Mouse (Mus musculus) heart, adult 2 months (tissue): ENCODE measurements at regions not wholly inside any gene's neighbourhood (a gene's known extent, or its start where the extent isn't known, plus 50 kb on each side); places are given as distances from the start of the nearest gene placed in this dataset.

ENCODE experiments used
- DNase-seq, 2 experiments: peaks; one replicate each; pipeline ENCODE4 v3.0.0; 2021
- H3K27ac ChIP-seq: fragments of 200-600 bp; 2 replicates; pipeline ENCODE4 v1.8.1; 2022
- H3K27me3 ChIP-seq: fragments of 200-500 bp; 2 replicates; pipeline ENCODE4 v1.6.1; 2012; ENCODE audit warnings: mild to moderate bottlenecking, low read length, inconsistent platforms, mixed read lengths; ENCODE audit not compliant: control insufficient read depth, insufficient read depth
- H3K36me3 ChIP-seq: fragments of 200-500 bp; 2 replicates; pipeline ENCODE4 v1.6.1; 2012; ENCODE audit warnings: low read length, inconsistent platforms; ENCODE audit not compliant: control insufficient read depth, insufficient read depth
- H3K4me1 ChIP-seq: fragments of 200-500 bp; 2 replicates; pipeline ENCODE4 v1.6.1; 2011; ENCODE audit warnings: low read length; ENCODE audit not compliant: control insufficient read depth, insufficient read depth
- H3K4me3 ChIP-seq: fragments of 200-600 bp; 2 replicates; pipeline ENCODE4 v1.8.1; 2022
- H3K79me2 ChIP-seq: fragments of 200-500 bp; replicated peaks from 2 replicates; pipeline ENCODE4 v1.6.1; 2012; ENCODE audit warnings: mild to moderate bottlenecking, inconsistent platforms, low read length, moderate library complexity, mixed read lengths; ENCODE audit not compliant: control insufficient read depth, insufficient read depth
- H3K9ac ChIP-seq: fragments of 200-500 bp; 2 replicates; pipeline ENCODE4 v1.6.1; 2012; ENCODE audit warnings: low read depth, mild to moderate bottlenecking, control low read depth, inconsistent platforms, low read length, mixed read lengths
- CTCF ChIP-seq: fragments of 200-600 bp; IDR thresholded peaks from 2 replicates; pipeline ENCODE4 v1.8.1; 2022; ENCODE audit warnings: antibody characterized with exemption, mild to moderate bottlenecking, moderate library complexity
- EP300 ChIP-seq: fragments of 200-500 bp; IDR thresholded peaks from 2 replicates; pipeline ENCODE4 v1.6.1; 2011; ENCODE audit warnings: low read depth, low read length, control low read depth; ENCODE audit not compliant: insufficient read depth
- POLR2A ChIP-seq: fragments of 200-500 bp; IDR thresholded peaks from 2 replicates; pipeline ENCODE4 v1.6.1; 2011; ENCODE audit warnings: mild to moderate bottlenecking, low read depth, low read length, control low read depth; ENCODE audit not compliant: insufficient read depth
- WGBS: fragments of 180-500 bp; shearing (Covaris S2); methylation state at CpG from one replicate; pipeline ENCODE4 v1.1.7; 2018; 5-methylcytosine and 5-hydroxymethylcytosine counted together
- intact Hi-C: fragments of 180-260 bp; cut with DNase I; formaldehyde crosslinking; loops from one replicate; pipeline ENCODE4 v1.15.1; 2025

GRCm38 (mm10) chrX:96876239-96876638 is 163.0 kb downstream of the Gpr165 start:
- Histone ChIP-seq H3K79me2 (no peaks in the 10 kb centered on the region), H3K36me3 (no peaks in the 10 kb centered on the region), H3K9ac (no peak overlapping the region), H3K4me3 (no peak overlapping the region), H3K27ac (no peak overlapping the region), H3K27me3 (no peaks in the 10 kb centered on the region), H3K4me1 (no peaks in the 10 kb centered on the region)
- intact Hi-C loops = loop anchor here (5.0 kb wide), 1 partner anchor 869 kb away; no protein-coding TSS in a partner anchor
- DNase-seq = no peak
- WGBS = 56% methylated on average over 2 of the region's 2 CpGs
- TF ChIP-seq CTCF (no peak), EP300 (no peak), POLR2A (no peak)

GRCm38 (mm10) chrX:96878721-96879120 is 165.5 kb downstream of the Gpr165 start:
- TF ChIP-seq POLR2A (no peak), CTCF (peak; percentile 58)
- no peak overlapping the region for H3K9ac ChIP-seq
- H3K27me3 ChIP-seq = no peaks in the 10 kb centered on the region
- H3K36me3 ChIP-seq = no peaks in the 10 kb centered on the region
- no peak overlapping the region for H3K27ac ChIP-seq
- no peaks in the 10 kb centered on the region for H3K4me1 ChIP-seq
- H3K79me2 ChIP-seq = no peaks in the 10 kb centered on the region
- no peak for DNase-seq
- no peak overlapping the region for H3K4me3 ChIP-seq
- intact Hi-C loops = loop anchor here (5.0 kb wide), 1 partner anchor 871 kb away; no protein-coding TSS in a partner anchor

GRCm38 (mm10) chrX:96879154-96879553 is 165.9 kb downstream of the Gpr165 start:
- intact Hi-C loops = loop anchor here (5.0 kb wide), 1 partner anchor 872 kb away; no protein-coding TSS in a partner anchor
- no peaks in the 10 kb centered on the region for H3K4me1 ChIP-seq
- no peaks in the 10 kb centered on the region for H3K79me2 ChIP-seq
- 48% methylated on average over 2 of the region's 2 CpGs for WGBS
- H3K9ac ChIP-seq = no peak overlapping the region
- H3K27me3 ChIP-seq = no peaks in the 10 kb centered on the region
- H3K27ac ChIP-seq = no peak overlapping the region
- TF ChIP-seq CTCF = no peak
- H3K4me3 ChIP-seq = no peak overlapping the region
- no peak for DNase-seq
- no peaks in the 10 kb centered on the region for H3K36me3 ChIP-seq

- Histone ChIP-seq H3K27me3 (no peaks in the 10 kb centered on the region), H3K4me1 (no peaks in the 10 kb centered on the region), H3K36me3 (no peaks in the 10 kb centered on the region), H3K79me2 (no peaks in the 10 kb centered on the region), H3K27ac (no peak overlapping the region), H3K9ac (no peak overlapping the region), H3K4me3 (no peak overlapping the region)
- intact Hi-C loops = loop anchor here (1.0 kb wide), 1 partner anchor 534 kb away; no protein-coding TSS in a partner anchor
- no peak for DNase-seq
- no peak for TF ChIP-seq POLR2A
- peak; percentile 72 for TF ChIP-seq CTCF
- WGBS = 8% methylated on average over 3 of the region's 3 CpGs
These were observed 171.8 kb upstream of the Pgr15l start for GRCm38 (mm10) chrX:96900636-96901035.
